Mouse (Mus musculus): ENCODE measurements around the gene Ube2f. TPM values are rescaled to one million over a fixed set of nuclear protein-coding genes. Genes with fewer than 3 reads are reported as not detected.

Ube2f gene
- polyA plus RNA-seq, 1 experiment = 31.8 TPM

DNA sequence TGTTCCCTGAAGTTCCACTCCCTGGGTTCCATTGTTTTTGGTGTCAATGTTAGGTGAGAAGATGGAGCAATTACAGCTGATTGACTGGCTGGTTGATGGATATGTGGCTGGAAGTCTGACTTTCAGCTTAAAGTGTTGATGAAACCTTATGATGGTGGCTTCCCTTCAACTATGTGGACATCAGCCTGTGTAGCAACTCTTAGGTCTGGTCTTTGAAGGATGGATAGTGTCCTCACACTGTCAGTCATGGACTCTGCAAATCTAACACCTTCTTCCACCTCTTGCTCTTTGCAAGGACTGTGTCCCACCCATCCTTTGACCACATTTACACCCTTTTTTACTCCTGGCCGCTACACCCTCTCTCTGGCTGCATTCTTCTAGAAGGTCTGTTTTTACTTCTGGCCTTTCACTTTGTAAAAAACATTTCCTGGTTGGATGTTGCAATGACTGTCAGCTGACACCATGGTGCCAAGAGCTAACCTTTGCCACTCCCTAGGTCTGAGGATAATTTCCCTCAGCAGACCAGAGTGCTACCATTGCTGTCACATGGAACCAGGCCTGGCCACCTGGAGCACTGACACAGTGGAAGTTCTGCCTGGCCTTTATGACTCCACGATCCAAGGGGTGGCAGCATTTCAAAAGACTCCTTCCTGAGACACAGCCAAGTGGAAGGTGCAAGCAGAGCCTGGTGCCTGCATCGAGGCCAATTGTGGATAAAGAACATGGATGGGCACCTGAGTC, 42.6 kb upstream of the Ube2f start:
- Histone ChIP-seq H3K4me1 (ENCODE audit: control insufficient read depth, insufficient read depth, insufficient read length) (peaks cover 2% of the 10 kb centered on the region; the same call in 1 of the 2 replicates), H3K27me3 (ENCODE audit: control insufficient read depth, insufficient read depth, low read length) (no peaks in the 10 kb centered on the region), H3K4me3 (ENCODE audit: extremely low read depth, insufficient read depth, insufficient read length) (no peak overlapping the region), H3K36me3 (ENCODE audit: control insufficient read depth, insufficient read depth, low read length) (no peaks in the 10 kb centered on the region), H3K27ac (ENCODE audit: insufficient read depth, low read length) (no peak overlapping the region)
- no peak for DNase-seq (ENCODE audit: low read depth in 1 of 2, low spot score in 2 of 2)
- no peak for TF ChIP-seq POLR2A (IDR thresholded peaks at IDR 0.05; ENCODE audit: low read depth, low read length)
- TF ChIP-seq CTCF (IDR thresholded peaks at IDR 0.05; ENCODE audit: extremely low read depth, insufficient read depth, insufficient read length, insufficient replicate concordance) = no peak
- 84% methylated on average over 3 of the region's 3 CpGs for WGBS

GRCm38 (mm10) chr1:91209343-91209742, 40.8 kb upstream of the Ube2f start:
- Histone ChIP-seq H3K36me3 (ENCODE audit: control insufficient read depth, insufficient read depth, low read length) (no peaks in the 10 kb centered on the region), H3K4me3 (ENCODE audit: extremely low read depth, insufficient read depth, insufficient read length) (no peak overlapping the region), H3K27me3 (ENCODE audit: control insufficient read depth, insufficient read depth, low read length) (no peaks in the 10 kb centered on the region), H3K4me1 (ENCODE audit: control insufficient read depth, insufficient read depth, insufficient read length) (peaks cover 2% of the 10 kb centered on the region; the same call in 1 of the 2 replicates), H3K27ac (ENCODE audit: insufficient read depth, low read length) (no peak overlapping the region)
- TF ChIP-seq POLR2A (IDR thresholded peaks at IDR 0.05; ENCODE audit: low read depth, low read length) = no peak
- TF ChIP-seq CTCF (IDR thresholded peaks at IDR 0.05; ENCODE audit: extremely low read depth, insufficient read depth, insufficient read length, insufficient replicate concordance) = no peak
- DNase-seq (ENCODE audit: low read depth in 1 of 2, low spot score in 2 of 2) = no peak
- WGBS = 91% methylated on average over 6 of the region's 6 CpGs

- peaks cover 2% of the 10 kb centered on the region; the same call in 1 of the 2 replicates for H3K4me1 ChIP-seq (ENCODE audit: control insufficient read depth, insufficient read depth, insufficient read length)
- H3K27ac ChIP-seq (ENCODE audit: insufficient read depth, low read length) = no peak overlapping the region
- WGBS = 84% methylated on average over 6 of the region's 6 CpGs
- no peaks in the 10 kb centered on the region for H3K36me3 ChIP-seq (ENCODE audit: control insufficient read depth, insufficient read depth, low read length)
- no peak overlapping the region for H3K4me3 ChIP-seq (ENCODE audit: extremely low read depth, insufficient read depth, insufficient read length)
- no peak for DNase-seq (ENCODE audit: low read depth in 1 of 2, low spot score in 2 of 2)
- TF ChIP-seq CTCF (IDR thresholded peaks at IDR 0.05; ENCODE audit: extremely low read depth, insufficient read depth, insufficient read length, insufficient replicate concordance) = no peak
- no peak for TF ChIP-seq POLR2A (IDR thresholded peaks at IDR 0.05; ENCODE audit: low read depth, low read length)
- H3K27me3 ChIP-seq (ENCODE audit: control insufficient read depth, insufficient read depth, low read length) = no peaks in the 10 kb centered on the region
Observed at GRCm38 (mm10) chr1:91209785-91210184, 40.3 kb upstream of the Ube2f start.

DNA sequence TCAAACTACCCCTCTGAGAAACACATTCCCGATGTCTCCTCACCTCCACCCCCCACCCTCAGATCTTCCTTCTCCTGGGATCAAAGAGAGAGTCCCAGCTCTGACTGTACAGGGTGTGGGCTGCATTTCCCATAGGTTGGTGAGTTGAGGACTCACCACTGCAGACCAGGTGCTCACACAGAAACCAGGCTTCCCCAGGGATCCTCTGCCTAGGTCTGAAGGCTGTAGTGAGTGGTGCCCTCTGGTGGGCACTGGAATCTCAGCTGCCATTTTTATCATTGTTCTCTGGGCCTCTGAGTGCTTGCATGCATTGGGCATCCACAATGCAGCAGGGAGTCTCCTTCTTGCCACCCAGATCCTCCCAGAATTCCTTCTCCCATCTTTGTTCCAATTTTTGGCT, 39.0 kb upstream of the Ube2f start:
- WGBS = 94% methylated on average over 1 of the region's 1 CpGs
- no peaks in the 10 kb centered on the region for H3K27me3 ChIP-seq (ENCODE audit: control insufficient read depth, insufficient read depth, low read length)
- H3K36me3 ChIP-seq (ENCODE audit: control insufficient read depth, insufficient read depth, low read length) = no peaks in the 10 kb centered on the region
- DNase-seq (ENCODE audit: low read depth in 1 of 2, low spot score in 2 of 2) = peak; percentile 19 to 40
- peaks cover 5% of the 10 kb centered on the region; the same call in 1 of the 2 replicates for H3K4me1 ChIP-seq (ENCODE audit: control insufficient read depth, insufficient read depth, insufficient read length)
- no peak overlapping the region for H3K4me3 ChIP-seq (ENCODE audit: extremely low read depth, insufficient read depth, insufficient read length)
- TF ChIP-seq CTCF (IDR thresholded peaks at IDR 0.05; ENCODE audit: extremely low read depth, insufficient read depth, insufficient read length, insufficient replicate concordance) = peak; percentile 75; the same call in 1 of the 2 replicates
- no peak for TF ChIP-seq POLR2A (IDR thresholded peaks at IDR 0.05; ENCODE audit: low read depth, low read length)
- no peak overlapping the region for H3K27ac ChIP-seq (ENCODE audit: insufficient read depth, low read length)

- TF ChIP-seq CTCF (IDR thresholded peaks at IDR 0.05; ENCODE audit: extremely low read depth, insufficient read depth, insufficient read length, insufficient replicate concordance) = no peak
- no peak for TF ChIP-seq POLR2A (IDR thresholded peaks at IDR 0.05; ENCODE audit: low read depth, low read length)
- Histone ChIP-seq H3K27ac (ENCODE audit: insufficient read depth, low read length) (no peak overlapping the region), H3K36me3 (ENCODE audit: control insufficient read depth, insufficient read depth, low read length) (no peaks in the 10 kb centered on the region), H3K4me1 (ENCODE audit: control insufficient read depth, insufficient read depth, insufficient read length) (peaks cover 6% of the 10 kb centered on the region; the same call in 1 of the 2 replicates), H3K27me3 (ENCODE audit: control insufficient read depth, insufficient read depth, low read length) (no peaks in the 10 kb centered on the region), H3K4me3 (ENCODE audit: extremely low read depth, insufficient read depth, insufficient read length) (no peak overlapping the region)
- WGBS = 82% methylated on average over 7 of the region's 7 CpGs
- no peak for DNase-seq (ENCODE audit: low read depth in 1 of 2, low spot score in 2 of 2)
Observed at GRCm38 (mm10) chr1:91211591-91212008, 38.5 kb upstream of the Ube2f start.

- Histone ChIP-seq H3K27ac (ENCODE audit: insufficient read depth, low read length) (no peak overlapping the region), H3K4me1 (ENCODE audit: control insufficient read depth, insufficient read depth, insufficient read length) (peaks cover 14% of the 10 kb centered on the region; the same call in 1 of the 2 replicates), H3K27me3 (ENCODE audit: control insufficient read depth, insufficient read depth, low read length) (no peaks in the 10 kb centered on the region), H3K36me3 (ENCODE audit: control insufficient read depth, insufficient read depth, low read length) (no peaks in the 10 kb centered on the region), H3K4me3 (ENCODE audit: extremely low read depth, insufficient read depth, insufficient read length) (no peak overlapping the region)
- no peak for TF ChIP-seq CTCF (IDR thresholded peaks at IDR 0.05; ENCODE audit: extremely low read depth, insufficient read depth, insufficient read length, insufficient replicate concordance)
- no peak for TF ChIP-seq POLR2A (IDR thresholded peaks at IDR 0.05; ENCODE audit: low read depth, low read length)
- 89% methylated on average over 1 of the region's 1 CpGs for WGBS
- DNase-seq (ENCODE audit: low read depth in 1 of 2, low spot score in 2 of 2) = no peak
Observed at GRCm38 (mm10) chr1:91215264-91215663, 34.8 kb upstream of the Ube2f start.

GRCm38 (mm10) chr1:91215981-91216380, 34.1 kb upstream of the Ube2f start:
- DNase-seq (ENCODE audit: low read depth in 1 of 2, low spot score in 2 of 2) = no peak

More at GRCm38 (mm10) chr1:91215981-91216380, 34.1 kb upstream of the Ube2f start:
- Histone ChIP-seq H3K27ac (ENCODE audit: insufficient read depth, low read length) (no peak overlapping the region), H3K4me3 (ENCODE audit: extremely low read depth, insufficient read depth, insufficient read length) (no peak overlapping the region), H3K36me3 (ENCODE audit: control insufficient read depth, insufficient read depth, low read length) (no peaks in the 10 kb centered on the region), H3K4me1 (ENCODE audit: control insufficient read depth, insufficient read depth, insufficient read length) (peaks cover 13% of the 10 kb centered on the region; the same call in 1 of the 2 replicates), H3K27me3 (ENCODE audit: control insufficient read depth, insufficient read depth, low read length) (no peaks in the 10 kb centered on the region)
- WGBS = 3% methylated on average over 1 of the region's 1 CpGs
- TF ChIP-seq POLR2A (IDR thresholded peaks at IDR 0.05; ENCODE audit: low read depth, low read length) (no peak), CTCF (IDR thresholded peaks at IDR 0.05; ENCODE audit: extremely low read depth, insufficient read depth, insufficient read length, insufficient replicate concordance) (no peak)
